Comparison of ENCODE assay signal across 23 mouse cellular contexts in genomic region chr15:43682176-43682575, GRCm38 (mm10).
A peak's percentile ranks its signal among the peaks of the same experiment; 100 is the strongest.
DNase-seq lines count a peak whose midpoint lies in the region; ATAC-seq lines count a peak whose summit lies in the region.
"Had no signal": no experiment of that assay in that cellular context is flagged by ENCODE, and none has a peak within 500 bp of the region (broad histone marks: within the 10 kb centered on the region; RNA-seq: fewer than 3 reads in every experiment).

No protein-coding gene starts in this region.

- ATAC-seq in midbrain, embryonic 13.5 days: no peak
- ATAC-seq: forebrain, embryonic 14.5 days; forebrain, postnatal 0 days; intestine, postnatal 0 days had no signal

- no peaks in the 10 kb centered on the region for H3K4me1 ChIP-seq in midbrain, embryonic 13.5 days (replicated peaks)
- H3K4me1 ChIP-seq: embryonic facial prominence, embryonic 12.5 days; embryonic facial prominence, embryonic 15.5 days; hindbrain, embryonic 12.5 days; hindbrain, embryonic 15.5 days had no signal

- H3K4me2 ChIP-seq in midbrain, embryonic 13.5 days (replicated peaks): no peak overlapping the region
- H3K4me2 ChIP-seq: embryonic facial prominence, embryonic 12.5 days; embryonic facial prominence, embryonic 15.5 days; heart, embryonic 11.5 days; hindbrain, embryonic 12.5 days; hindbrain, embryonic 15.5 days had no signal

- no peaks in the 10 kb centered on the region for H3K36me3 ChIP-seq in midbrain, embryonic 13.5 days
- H3K36me3 ChIP-seq: embryonic facial prominence, embryonic 12.5 days; embryonic facial prominence, embryonic 15.5 days; G1E; hindbrain, embryonic 12.5 days; hindbrain, embryonic 15.5 days had no signal

- 84% methylated on average over 2 of the region's 2 CpGs for WGBS in midbrain, embryonic 13.5 days

- H3K9ac ChIP-seq in midbrain, embryonic 13.5 days (replicated peaks): no peak overlapping the region
- H3K9ac ChIP-seq: embryonic facial prominence, embryonic 12.5 days; embryonic facial prominence, embryonic 15.5 days; forebrain, postnatal 0 days; hindbrain, embryonic 12.5 days; hindbrain, embryonic 15.5 days had no signal

- H3K9me3 ChIP-seq in midbrain, embryonic 13.5 days: no peaks in the 10 kb centered on the region
- H3K9me3 ChIP-seq: embryonic facial prominence, embryonic 12.5 days; embryonic facial prominence, embryonic 15.5 days; G1E; hindbrain, embryonic 12.5 days; hindbrain, embryonic 15.5 days had no signal

- no peaks in the 10 kb centered on the region for H3K27me3 ChIP-seq in midbrain, embryonic 13.5 days
- H3K27me3 ChIP-seq: CH12.LX; embryonic facial prominence, embryonic 12.5 days; embryonic facial prominence, embryonic 15.5 days; hindbrain, embryonic 12.5 days; hindbrain, embryonic 15.5 days had no signal

- peak; percentile 2 for DNase-seq in cerebellum, adult 18-20 months
- no peak for DNase-seq in cerebellum, adult 9-11 months
- peak; percentile 56 to 64 for DNase-seq in cerebellum, postnatal 14 days
- DNase-seq in cerebellum, postnatal 4 days (ENCODE audit: low spot score in 2 of 2): no peak
- DNase-seq in retina, postnatal 1 day: peak; percentile 9
- no peak for DNase-seq in retina, embryonic 14.5 days (ENCODE audit: low spot score)
- DNase-seq: adrenal gland, adult 2 months; adrenal gland, postnatal 14 days; B cell, adult 2 months; forebrain, postnatal 0 days; gastrocnemius, adult 2 months; gastrocnemius, postnatal 14 days; heart, adult 11 months had no signal

- H3K27ac ChIP-seq in midbrain, embryonic 13.5 days: no peak overlapping the region
- H3K27ac ChIP-seq: embryonic facial prominence, embryonic 12.5 days; embryonic facial prominence, embryonic 15.5 days; gastrocnemius, adult 2 months; hindbrain, embryonic 12.5 days; hindbrain, embryonic 15.5 days had no signal

- H3K4me3 ChIP-seq in midbrain, embryonic 13.5 days (replicated peaks): no peak overlapping the region
- H3K4me3 ChIP-seq: embryonic facial prominence, embryonic 12.5 days; embryonic facial prominence, embryonic 15.5 days; gastrocnemius, adult 2 months; hindbrain, embryonic 12.5 days; hindbrain, embryonic 15.5 days had no signal

Comparison
In these comparisons a context has a peak if more than half of its experiments do, and no peak if none do; other contexts are left out.
1. DNase-seq: peak in cerebellum, adult 18-20 months (2 of 2), cerebellum, postnatal 14 days (2 of 2) and retina, postnatal 1 day (single experiment); none in cerebellum, adult 9-11 months (single experiment), cerebellum, postnatal 4 days (0 of 2) and retina, embryonic 14.5 days (single experiment).